Mouse (Mus musculus) adipocyte (in vitro differentiated cells): ENCODE data around the gene Chrne.

Source experiments
- DNase-seq: peaks from one replicate; pipeline ENCODE4 v3.0.0-alpha.2; 2016; ENCODE audit warnings: low spot score

Chrne gene

DNA sequence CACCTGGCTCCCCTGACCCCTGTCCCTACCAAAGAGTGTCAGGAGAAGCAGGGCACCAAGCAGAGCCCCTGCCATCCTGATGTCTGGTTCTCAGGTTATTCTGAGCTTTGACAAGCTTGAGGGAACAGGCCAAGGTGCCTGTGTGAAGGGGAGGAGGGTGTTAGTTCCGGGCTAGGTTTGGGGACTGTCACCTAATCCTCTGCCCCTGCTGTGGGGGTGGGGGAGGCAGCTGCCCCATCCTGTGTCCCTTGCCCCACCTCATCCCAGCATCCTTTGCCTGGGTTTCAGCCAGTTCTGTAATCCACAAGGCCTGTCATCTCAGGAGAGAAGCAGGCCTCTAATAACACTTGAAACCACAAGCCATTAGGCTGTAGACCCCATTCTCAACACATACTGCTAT is at the start of gene Chrne:
Chrne (minus strand) TSS at position 116 of the 400 bp plus-strand sequence.
- no peak for DNase-seq

DNA sequence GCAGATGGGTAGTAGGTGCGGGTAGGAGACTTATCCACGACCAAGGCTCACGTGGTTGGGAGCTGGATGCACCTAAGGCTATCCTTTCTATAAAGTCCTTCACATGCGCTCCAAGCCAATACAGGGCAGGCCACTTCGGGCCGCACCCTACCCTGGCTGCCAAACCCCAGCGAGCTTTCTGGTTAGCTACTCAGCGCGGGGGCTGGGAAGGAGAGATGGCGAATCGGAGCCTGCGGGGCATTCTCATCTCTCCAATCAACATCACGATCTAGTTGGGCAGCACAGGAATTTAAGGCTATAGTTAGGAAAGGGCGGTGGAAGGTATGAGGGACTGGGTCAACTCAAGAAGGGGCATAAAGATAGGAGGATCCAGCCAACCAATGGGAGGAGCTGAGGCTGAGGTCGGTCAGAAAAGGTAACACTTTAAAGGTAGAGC is 49.3 kb upstream of the Chrne start:
- no peak for DNase-seq

DNA sequence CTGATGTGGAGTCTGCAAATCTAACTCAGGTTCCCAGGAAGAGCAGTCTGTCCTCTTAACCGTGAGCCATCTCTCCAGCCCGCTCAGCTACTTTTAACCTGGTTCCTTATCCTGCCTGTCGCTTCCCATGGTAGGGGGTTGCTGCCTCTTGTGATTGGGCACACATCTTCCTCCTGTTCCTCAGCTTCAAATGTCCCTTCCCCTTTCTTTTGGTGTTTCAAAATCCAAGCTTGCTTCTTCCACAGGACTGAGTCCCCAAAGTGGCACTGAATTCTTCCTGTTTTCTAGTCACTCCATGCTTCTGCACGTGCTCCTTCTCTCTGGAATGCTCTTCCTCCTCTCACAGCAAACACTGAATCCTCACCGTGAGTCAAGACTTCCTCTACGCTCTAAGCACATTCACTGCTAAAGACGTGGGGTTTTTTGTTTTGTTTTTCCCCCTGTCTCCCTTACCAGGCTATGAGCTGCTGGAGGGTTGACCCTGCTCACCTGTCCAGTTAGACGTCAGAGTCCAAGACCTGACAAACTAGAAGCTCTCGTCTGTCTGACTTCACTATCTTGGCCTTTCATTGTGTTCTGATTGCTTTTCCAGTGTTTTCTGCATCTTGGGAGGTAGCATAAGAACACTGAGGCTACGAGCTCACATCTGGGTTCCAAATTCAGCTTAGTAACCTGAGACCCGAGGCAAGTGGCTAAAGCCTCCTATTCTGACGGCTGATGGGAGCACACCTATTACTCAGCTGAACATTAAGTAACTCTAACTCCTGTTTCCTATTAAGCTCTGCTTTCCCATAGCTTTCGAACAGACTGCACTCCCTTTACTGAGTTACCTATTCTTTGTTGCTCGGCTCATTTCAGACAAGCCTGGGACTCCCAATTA is 48.5 kb upstream of the Chrne start:
- no peak for DNase-seq

DNA sequence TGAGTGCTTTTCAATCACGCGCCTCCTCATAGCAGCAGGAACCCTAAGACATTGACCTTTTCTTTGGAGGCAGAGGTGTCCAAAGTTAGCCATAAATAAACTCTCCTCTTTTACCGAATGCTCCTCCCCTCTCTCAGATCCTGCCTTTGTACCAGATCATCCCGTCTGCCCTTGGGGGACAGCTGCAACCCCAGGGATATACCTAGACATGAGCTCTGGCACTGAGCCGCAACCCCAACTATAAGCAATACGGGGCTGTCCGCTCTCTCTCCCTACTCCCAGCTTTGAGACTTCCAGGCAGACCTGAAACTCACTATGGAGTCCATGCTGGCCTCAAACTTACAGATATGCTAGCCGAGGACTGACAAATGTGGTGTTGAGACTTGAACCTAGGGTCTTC is 47.7 kb upstream of the Chrne start:
- DNase-seq: no peak

DNA sequence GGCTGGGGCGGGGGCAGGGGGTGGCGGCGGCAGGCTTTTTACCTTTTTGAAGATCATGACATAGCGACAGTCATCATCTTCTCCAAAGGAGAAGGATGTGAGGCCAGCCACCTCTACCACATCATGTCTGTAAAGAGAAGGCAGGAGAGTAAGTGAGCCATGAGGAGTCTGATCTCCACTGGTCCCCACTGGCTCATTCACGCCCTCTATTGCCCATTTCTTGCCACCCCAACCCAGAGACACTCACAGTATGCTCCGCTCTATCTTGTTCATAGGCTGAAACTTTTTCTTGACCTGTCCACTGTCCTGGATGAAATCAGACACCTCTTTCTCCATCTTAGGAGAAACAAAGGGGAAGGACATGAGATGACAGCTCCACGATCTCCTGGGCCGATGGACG is 45.7 kb upstream of the Chrne start:
- DNase-seq: no peak

DNA sequence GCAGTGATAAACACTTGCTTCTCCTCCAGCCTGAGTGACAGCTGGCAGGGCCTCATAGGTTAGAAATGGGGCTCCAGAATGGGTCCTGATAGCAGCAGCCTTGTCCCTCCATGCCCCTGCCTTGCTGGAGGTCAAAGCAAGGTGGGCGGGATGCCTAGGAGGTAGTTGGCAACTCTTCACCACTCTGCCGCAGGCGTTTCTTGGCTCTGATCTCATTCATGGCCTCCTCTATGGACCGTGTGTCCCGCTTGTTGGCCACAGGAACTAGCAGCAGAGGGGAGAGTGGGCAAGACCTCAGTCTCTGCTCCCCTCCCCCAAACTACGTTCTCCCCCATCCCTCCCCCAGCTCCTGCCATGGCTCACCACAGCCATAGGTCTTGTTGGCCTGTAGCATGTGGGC is 44.9 kb upstream of the Chrne start:
- DNase-seq: no peak

DNA sequence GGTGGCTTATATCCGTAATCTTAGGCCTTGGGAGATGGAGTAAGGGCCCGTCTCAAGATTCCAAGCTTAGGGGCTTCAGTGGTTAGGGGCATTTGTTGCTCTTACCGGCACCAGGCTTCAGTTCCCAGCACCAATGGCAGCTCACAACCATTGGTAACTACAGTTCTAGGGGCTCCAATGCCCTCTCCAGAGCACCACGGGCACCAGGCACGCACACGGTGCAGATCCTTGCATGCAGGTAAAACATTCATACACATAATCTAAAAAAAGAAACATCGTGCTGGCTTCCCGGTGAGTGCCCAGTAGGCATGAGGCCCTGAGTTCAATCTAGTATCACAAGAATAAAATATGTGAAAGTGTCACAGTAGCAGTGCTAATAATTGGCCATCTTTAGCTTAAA is 44.1 kb upstream of the Chrne start:
- no peak for DNase-seq

DNA sequence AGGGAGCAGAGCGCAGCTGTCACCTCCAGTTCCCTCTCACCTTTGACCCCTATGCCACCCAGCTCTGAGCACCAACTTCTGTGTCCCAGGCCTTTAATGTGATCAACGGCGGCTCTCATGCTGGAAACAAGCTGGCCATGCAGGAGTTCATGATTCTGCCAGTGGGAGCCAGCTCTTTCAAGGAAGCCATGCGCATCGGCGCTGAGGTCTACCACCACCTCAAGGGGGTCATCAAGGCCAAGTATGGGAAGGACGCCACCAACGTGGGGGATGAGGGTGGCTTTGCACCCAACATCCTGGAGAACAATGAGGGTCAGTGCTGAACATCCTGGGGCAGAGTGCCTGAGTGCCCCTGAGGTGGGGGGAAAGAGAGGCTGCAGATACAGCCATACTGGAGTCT is 41.6 kb upstream of the Chrne start:
- DNase-seq: no peak

DNA sequence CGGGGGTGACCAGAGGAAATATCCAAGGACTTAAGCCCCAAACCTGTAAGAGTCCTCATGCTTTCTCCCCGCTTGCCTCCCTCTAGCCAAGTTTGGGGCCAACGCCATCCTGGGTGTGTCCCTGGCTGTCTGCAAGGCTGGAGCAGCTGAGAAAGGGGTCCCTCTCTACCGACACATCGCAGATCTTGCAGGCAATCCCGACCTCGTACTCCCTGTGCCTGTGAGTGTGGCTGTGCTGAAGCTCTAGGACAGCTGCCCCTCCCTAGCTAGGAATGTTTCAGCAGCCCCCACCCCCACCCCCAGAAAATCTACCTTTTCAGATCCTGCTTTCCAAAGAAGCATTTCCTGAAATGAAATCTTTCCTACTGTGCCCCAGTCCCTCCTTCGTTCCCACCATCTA is 39.9 kb upstream of the Chrne start:
- no peak for DNase-seq

DNA sequence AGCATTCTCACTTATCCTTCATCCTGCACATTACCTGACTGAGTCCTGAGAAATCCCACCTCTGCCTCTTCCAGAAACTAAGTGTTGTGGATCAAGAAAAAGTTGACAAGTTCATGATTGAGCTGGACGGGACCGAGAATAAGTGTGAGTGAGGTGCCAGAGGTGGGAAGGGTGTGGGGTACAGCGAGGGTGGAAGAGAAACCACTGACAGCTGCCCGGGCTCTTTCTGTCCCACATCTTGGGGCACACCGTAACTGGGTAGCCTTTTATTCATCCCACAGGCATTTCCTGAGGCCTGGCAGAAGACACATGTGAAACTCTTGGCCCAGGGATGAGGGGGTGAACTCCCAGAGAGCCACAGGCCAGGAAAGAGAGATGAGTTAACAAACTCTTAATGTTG is 39.5 kb upstream of the Chrne start:
- DNase-seq: no peak

DNA sequence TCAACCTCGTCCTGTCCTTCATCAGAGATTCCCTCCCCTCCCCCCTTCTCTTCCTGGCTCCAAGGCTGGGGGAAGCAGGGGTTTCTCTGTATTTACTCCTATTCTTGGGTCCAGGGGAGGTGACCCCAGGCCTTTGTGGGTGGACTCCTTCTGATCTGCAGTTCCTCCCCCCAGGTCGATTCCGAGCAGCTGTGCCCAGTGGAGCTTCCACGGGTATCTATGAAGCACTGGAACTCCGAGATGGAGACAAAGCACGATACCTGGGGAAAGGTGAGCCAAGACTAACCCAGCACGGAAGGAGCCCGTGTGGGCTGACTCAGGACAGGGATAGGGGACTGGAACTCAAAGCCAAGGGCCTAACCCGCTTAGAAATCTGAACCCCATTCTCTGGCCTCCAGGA is 39.0 kb upstream of the Chrne start:
- DNase-seq: no peak

DNA sequence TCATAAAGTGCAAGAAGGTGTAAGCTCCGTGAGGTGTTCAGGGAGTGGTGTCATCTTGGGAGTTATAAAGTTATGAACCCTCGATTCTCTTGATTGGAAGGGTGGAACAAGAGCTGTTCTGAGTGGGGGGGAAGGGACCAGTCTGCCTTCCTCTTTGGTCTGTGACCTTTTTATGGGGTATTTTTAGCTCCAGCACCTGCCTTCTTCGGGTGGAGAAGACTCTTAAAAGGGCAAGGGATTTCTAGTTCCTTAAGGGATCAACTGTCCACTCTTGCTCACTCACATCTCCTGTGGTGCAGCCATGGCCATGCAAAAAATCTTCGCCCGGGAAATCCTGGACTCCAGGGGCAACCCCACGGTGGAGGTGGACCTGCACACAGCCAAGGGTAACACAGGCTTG is 38.6 kb upstream of the Chrne start:
- no peak for DNase-seq

DNA sequence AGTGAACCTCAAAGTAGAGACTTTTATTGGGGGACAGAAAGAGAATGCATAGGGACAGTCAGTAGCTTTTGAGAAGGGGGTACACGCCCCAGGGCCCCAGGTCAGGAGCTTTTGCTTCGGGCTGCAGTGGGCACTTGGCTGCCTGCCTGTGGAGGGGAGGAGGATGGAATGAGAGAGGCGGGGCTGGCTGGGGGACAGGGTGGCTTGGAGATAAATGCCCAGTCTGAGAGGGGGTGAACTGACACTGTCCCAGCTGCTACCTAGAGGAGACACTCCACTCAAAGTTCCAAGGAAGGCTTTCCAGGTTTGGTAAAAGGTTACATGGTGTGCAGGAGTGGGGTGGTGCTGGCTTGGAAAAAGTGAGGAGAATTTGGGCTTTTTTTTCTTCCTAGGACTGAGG is 37.9 kb upstream of the Chrne start, which contains the start of gene Eno3:
Eno3 (plus strand) TSS at position 239 of the 400 bp plus-strand sequence.
- DNase-seq: no peak

DNA sequence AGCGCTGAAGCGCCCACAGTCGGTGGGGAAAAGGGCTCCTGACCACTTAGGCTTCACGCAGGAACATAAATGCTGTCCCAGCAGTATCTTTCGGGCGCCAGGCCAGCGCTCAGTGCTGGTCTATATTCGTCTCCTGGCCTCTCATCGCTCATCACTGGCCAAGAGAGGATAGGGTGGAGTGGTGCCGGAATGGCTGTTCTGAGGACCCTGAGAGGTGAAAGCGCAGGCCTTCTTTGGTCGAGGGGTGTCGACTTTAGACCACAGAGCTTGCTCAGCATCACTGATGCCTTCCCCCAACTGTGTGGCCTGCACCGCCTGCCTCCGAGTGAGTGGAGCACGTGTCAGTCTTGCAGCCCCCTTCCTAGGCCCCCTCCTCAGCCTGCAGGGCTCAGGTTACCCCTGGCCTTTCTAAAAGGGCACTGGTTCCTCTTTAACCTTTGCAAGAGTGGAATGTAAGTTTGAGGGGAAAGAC is 37.5 kb upstream of the Chrne start:
- DNase-seq: peak; percentile 38

DNA sequence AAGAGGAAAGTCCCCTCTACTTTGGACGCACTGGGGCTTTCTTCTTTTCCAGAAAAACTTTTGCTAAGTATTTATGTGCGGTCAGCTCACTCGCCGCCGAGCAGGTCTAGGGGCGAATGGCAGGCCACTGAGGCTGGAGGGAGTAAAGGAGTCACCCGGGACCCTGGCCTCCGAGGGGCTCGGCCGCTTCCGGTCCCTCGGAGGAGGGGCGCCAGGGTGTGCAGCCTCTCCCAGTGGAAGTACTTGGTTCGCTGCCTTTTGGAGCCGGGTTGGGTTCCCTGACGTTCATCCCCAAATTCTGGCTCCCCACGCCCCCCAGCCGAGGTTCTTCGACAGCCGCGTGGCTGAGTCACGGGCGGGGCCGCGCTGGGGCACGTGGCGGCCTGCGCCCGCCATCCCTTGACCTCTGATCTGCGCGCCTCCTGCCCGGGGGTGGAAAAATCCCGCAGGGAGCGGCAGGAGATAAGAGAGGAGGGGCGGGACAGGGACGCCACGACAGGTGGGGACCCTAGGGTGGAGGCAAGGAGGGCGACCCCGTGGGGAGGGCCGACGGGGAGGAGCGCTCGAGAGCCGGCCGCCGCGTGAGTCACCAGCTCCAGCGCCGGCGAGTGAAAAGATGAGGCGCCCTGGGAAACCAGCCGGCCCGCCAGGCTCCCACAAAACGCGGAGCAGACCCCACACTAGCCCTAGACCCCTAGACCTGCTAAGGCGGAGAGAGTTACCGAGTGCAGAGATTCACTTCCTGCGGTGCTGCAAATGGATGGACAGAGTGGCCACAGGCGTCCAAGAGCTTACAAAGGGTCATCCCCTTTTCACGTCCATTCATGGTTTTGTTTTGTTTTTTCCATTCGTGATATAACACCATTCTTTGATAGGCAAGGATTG is 36.8 kb upstream of the Chrne start:
- peak; percentile 46 for DNase-seq

DNA sequence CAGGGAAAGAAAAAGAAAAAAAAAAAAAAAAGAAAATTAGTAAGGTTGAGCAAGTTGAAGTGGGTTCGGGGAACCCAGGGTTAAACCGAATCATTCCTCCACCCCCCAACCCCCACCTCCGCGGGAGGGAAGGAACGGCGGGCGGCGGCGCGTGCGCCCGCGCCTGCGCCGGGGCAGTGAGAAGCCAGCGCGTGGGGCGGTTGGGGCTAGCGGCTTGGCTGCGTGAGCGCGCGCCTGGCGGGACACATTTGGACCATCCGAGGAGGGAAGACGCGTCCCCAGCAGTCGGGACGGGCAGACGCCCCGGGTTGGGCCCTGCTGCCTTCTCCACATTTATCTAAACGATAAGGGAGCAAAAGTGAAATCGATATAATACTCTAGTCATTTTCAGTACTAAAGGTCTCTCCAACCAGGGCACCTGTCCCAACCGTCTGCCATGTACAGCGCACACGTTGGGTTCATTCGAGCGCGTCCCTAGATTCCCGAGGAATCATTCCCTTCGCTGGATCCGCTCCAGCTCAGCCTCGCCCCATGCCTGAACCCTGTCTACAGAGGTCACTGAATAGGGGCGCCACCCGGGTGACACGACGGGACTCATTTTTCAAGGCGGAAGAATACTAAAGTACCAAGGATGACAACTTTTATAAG is 36.0 kb upstream of the Chrne start:
- peak; percentile 79 for DNase-seq

DNA sequence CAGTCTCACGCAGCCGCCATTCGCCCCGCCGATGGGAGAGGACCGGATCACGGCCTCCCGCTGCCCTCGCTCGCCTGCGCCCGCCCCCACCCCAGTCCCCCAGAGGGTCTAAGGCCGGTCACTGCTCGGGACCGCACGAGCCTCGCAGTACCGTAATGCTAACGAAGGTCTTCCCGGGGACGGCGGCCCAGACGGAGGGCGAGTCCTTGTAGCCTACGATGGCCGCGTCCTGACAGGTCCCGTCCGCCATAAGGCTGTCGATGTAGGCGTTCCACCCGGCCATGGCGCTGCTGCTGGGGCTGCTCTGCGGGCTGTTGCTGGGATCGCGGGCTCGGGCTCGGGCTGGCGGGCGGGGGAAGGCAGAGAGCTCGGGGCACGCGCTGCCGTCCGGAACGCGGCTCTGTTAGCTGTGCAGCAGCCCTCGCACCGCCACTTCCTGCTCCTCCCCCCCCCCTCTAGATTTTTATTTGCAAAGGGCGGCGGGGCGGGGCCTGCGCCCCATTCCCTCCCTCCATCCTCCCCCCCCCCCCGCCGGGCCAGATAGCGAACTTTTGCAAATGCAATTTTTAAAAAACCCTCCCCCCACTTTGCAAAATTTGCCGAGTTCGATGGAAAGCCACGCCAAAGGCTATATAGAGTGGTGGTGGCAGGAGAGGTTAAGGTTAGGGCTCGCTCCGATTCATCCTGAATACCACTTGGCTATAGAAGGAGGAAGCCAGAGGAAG is 35.3 kb upstream of the Chrne start, which contains the start of gene Pfn1:
Pfn1 (minus strand) TSS at position 447 of the 725 bp plus-strand sequence.
- peak; percentile 91 for DNase-seq

DNA sequence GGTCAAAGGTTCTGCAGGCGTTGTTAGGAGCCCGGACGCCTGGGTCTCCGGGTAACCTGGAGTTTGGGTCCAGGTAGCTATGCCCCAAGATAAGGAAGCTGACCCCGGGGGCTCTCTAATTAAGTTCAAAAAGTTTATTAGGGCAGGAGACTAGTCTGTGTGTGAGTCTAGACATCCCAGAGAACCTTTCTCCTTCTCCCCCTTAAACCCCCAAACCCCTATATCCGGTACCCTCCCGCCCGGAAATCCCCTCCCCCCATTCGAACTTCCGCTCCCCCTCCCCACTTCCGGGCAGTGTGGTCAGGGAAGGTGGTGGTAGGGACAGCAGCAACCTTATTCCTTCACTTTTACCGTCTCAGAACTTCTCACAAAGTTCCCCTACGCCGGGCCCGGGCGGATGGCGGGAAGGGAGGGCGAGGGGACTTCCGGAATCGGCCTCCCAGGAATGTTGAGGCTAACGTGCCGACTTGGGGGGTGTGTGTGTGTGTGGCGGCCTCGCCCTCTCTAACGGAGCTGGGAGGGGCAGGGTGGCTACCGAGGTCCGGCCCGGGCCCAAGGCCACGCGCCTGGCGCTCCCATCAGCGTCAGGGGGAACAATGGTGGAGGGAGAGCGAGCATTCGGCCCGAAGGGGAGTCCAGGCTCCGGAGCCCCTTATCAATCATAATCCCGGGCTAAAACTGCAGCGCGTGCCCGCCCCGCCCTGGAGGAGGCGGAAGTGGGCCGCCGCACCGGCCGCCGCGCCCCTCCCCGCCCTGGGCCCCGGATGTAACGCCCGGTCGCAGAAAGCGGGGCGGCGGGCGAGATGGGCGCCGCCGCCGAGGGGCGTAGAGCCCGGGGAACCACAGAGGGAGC is 34.6 kb upstream of the Chrne start:
- DNase-seq: peak; percentile 53

DNA sequence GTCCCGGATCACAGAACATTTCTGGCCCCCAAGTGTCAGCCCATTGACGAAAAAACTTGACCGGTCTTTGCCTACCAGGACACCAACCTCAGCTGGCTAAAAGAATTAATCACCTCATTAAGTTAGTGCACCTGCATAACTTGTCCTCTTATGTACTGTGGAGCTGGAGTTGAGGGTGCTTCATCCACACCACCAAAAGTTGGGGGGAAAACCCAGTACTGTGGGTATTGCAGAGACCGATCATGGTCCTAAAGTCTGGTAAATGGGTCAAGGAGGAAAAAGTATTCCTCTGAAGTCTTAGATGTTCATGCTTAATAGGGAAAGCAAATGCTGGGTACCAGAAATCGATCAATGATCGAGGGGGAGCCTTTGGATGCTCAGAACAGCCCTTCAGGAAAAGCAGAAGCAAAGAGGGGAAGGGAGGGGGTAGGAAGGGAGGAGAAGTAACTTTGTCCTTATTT is 33.9 kb upstream of the Chrne start:
- no peak for DNase-seq
